Mouse (Mus musculus): Measurements from ENCODE around the gene Rxrg. TPM values are rescaled to one million over a fixed set of nuclear protein-coding genes. Genes with fewer than 3 reads are reported as not detected.

Gene Rxrg
- not detected for polyA plus RNA-seq (2014; fragmentation: Illumina TruSeq; extraction: RNeasy Lipid Tissue Mini Kit (QIAGEN cat#74804); ENCODE audit: low replicate concordance)

GRCm38 (mm10) chr1:167598255-167599081 lies at the start of gene Rxrg:
TSS of gene Rxrg (plus strand) at chr1:167598384.

GRCm38 (mm10) chr1:167689232-167689261 lies 90.9 kb downstream of the Rxrg start, which contains the start of gene Lmx1a:
TSS of gene Lmx1a (plus strand) at chr1:167689237.

Other genes with a start within 250 kb of the Rxrg start
- gene Aldh9a1, start 248.4 kb upstream of the Rxrg start, polyA plus RNA-seq (2014; fragmentation: Illumina TruSeq; extraction: RNeasy Lipid Tissue Mini Kit (QIAGEN cat#74804); ENCODE audit: low replicate concordance), result 203 TPM
- 3.6 TPM for gene Mgst3, start 204.5 kb upstream of the Rxrg start, polyA plus RNA-seq (2014; fragmentation: Illumina TruSeq; extraction: RNeasy Lipid Tissue Mini Kit (QIAGEN cat#74804); ENCODE audit: low replicate concordance)
- gene Lrrc52, start 131.6 kb upstream of the Rxrg start, polyA plus RNA-seq (2014; fragmentation: Illumina TruSeq; extraction: RNeasy Lipid Tissue Mini Kit (QIAGEN cat#74804); ENCODE audit: low replicate concordance), result not detected
- 1.0 TPM for gene Lmx1a, start 90.9 kb downstream of the Rxrg start, polyA plus RNA-seq (2014; fragmentation: Illumina TruSeq; extraction: RNeasy Lipid Tissue Mini Kit (QIAGEN cat#74804); ENCODE audit: low replicate concordance)